Mouse (Mus musculus): ENCODE measurements around the gene Jarid2.

Gene Jarid2

GRCm38 (mm10) chr13:44728145-44728880 lies 961 bp upstream of the Jarid2 start:
- peak; percentile 94 for DNase-seq (ENCODE audit: low read depth, low spot score)

GRCm38 (mm10) chr13:44730146-44730864 lies 1.0 kb downstream of the Jarid2 start:
- peak; percentile 100 for DNase-seq (ENCODE audit: low read depth, low spot score)

- DNase-seq (ENCODE audit: low read depth, low spot score), result peak; percentile 96
These were observed 1.8 kb downstream of the Jarid2 start for GRCm38 (mm10) chr13:44730939-44731551.

- DNase-seq (ENCODE audit: low read depth, low spot score), result no peak
These were observed 2.6 kb downstream of the Jarid2 start for GRCm38 (mm10) chr13:44731727-44732441.

- no peak for DNase-seq (ENCODE audit: low read depth, low spot score)
These were observed 3.2 kb downstream of the Jarid2 start for GRCm38 (mm10) chr13:44732442-44732974.

- DNase-seq (ENCODE audit: low read depth, low spot score), result peak; percentile 74
These were observed 3.7 kb downstream of the Jarid2 start for GRCm38 (mm10) chr13:44733036-44733372.

GRCm38 (mm10) chr13:44733373-44734111 lies 4.3 kb downstream of the Jarid2 start:
- DNase-seq (ENCODE audit: low read depth, low spot score), result peak; percentile 95

GRCm38 (mm10) chr13:44734441-44734840 lies 5.2 kb downstream of the Jarid2 start:
- no peak for DNase-seq (ENCODE audit: low read depth, low spot score)

- peak; percentile 91 for DNase-seq (ENCODE audit: low read depth, low spot score)
These were observed 5.9 kb downstream of the Jarid2 start for GRCm38 (mm10) chr13:44735088-44735690.

- DNase-seq (ENCODE audit: low read depth, low spot score), result no peak
These were observed 8.0 kb downstream of the Jarid2 start for GRCm38 (mm10) chr13:44737297-44737696.

GRCm38 (mm10) chr13:44751780-44752179 lies 22.5 kb downstream of the Jarid2 start:
- DNase-seq (ENCODE audit: low read depth, low spot score), result peak; percentile 94

- no peak for DNase-seq (ENCODE audit: low read depth, low spot score)
These were observed 23.9 kb downstream of the Jarid2 start for GRCm38 (mm10) chr13:44753206-44753605.

GRCm38 (mm10) chr13:44755434-44755833 lies 26.2 kb downstream of the Jarid2 start:
- peak; percentile 90 for DNase-seq (ENCODE audit: low read depth, low spot score)

GRCm38 (mm10) chr13:44758750-44759149 lies 29.5 kb downstream of the Jarid2 start:
- peak; percentile 51 for DNase-seq (ENCODE audit: low read depth, low spot score)

- DNase-seq (ENCODE audit: low read depth, low spot score), result no peak
These were observed 31.5 kb downstream of the Jarid2 start for GRCm38 (mm10) chr13:44760761-44761160.

- no peak for DNase-seq (ENCODE audit: low read depth, low spot score)
These were observed 33.8 kb downstream of the Jarid2 start for GRCm38 (mm10) chr13:44763068-44763467.

GRCm38 (mm10) chr13:44767751-44768150 lies 38.5 kb downstream of the Jarid2 start:
- DNase-seq (ENCODE audit: low read depth, low spot score), result no peak

GRCm38 (mm10) chr13:44770808-44771605 lies 41.7 kb downstream of the Jarid2 start:
- DNase-seq (ENCODE audit: low read depth, low spot score), result no peak

GRCm38 (mm10) chr13:44772816-44773215 lies 43.5 kb downstream of the Jarid2 start:
- no peak for DNase-seq (ENCODE audit: low read depth, low spot score)

- no peak for DNase-seq (ENCODE audit: low read depth, low spot score)
These were observed 45.1 kb downstream of the Jarid2 start for GRCm38 (mm10) chr13:44774351-44774750.
